7 mouse cellular contexts compared by ENCODE assay signal in genomic region chr1:161250031-161250603, GRCm38 (mm10). TPM values are rescaled to one million over a fixed set of nuclear protein-coding genes. Genes with fewer than 3 reads are reported as not detected.
DNase-seq lines count a peak whose midpoint lies in the region; TF ChIP-seq lines count a peak whose summit lies in the region.

No protein-coding gene starts in this region.

- H3K9ac ChIP-seq in ES-E14 (ENCODE audit: insufficient read depth, low read depth, low read length, poor library complexity, severe bottlenecking) = peak overlapping the region; percentile 94

- TF ChIP-seq CTCF in embryonic fibroblast, embryonic 13.5 days (IDR thresholded peaks at IDR 0.05; ENCODE audit: borderline replicate concordance, insufficient read depth, low read length) = no peak

- intact Hi-C loops in heart, postnatal 14 days (cut with DNase I) = loop anchor here (10.0 kb wide), 1 partner anchor 115 kb away; the partner anchor contains the start of gene Klhl20

- H3K4me3 ChIP-seq in ES-E14 (ENCODE audit: insufficient read depth in 1 of 2, low read depth in 1 of 2, low read length in 2 of 2, poor library complexity in 1 of 2, severe bottlenecking in 1 of 2) = peak overlapping the region; percentile 69 to 74
- H3K4me3 ChIP-seq in embryonic fibroblast, embryonic 13.5 days (ENCODE audit: insufficient read depth, low read length) = peak overlapping the region; percentile 90

- H3K4me1 ChIP-seq in ES-E14 (ENCODE audit: control insufficient read depth in 2 of 2, insufficient read depth in 2 of 2, low read length in 2 of 2, poor library complexity in 1 of 2) = peaks cover 0 to 23% of the 10 kb centered on the region in 2 experiments; a peak in 2 of 4 replicates
- H3K4me1 ChIP-seq in embryonic fibroblast, embryonic 13.5 days (ENCODE audit: control insufficient read depth, insufficient read depth, low read length) = peaks cover 11% of the 10 kb centered on the region

- no peaks in the 10 kb centered on the region for H3K9me3 ChIP-seq in ES-E14 (ENCODE audit: control insufficient read depth, insufficient read depth, low read depth, low read length)

- 0 out of 2 replicates have a peak overlapping the region, but pooled peaks have one; percentile 65 for H3K27ac ChIP-seq in ES-E14 (ENCODE audit: insufficient read depth, low read depth, low read length, poor library complexity, severe bottlenecking)
- peak overlapping the region; percentile 70 for H3K27ac ChIP-seq in embryonic fibroblast, embryonic 13.5 days (ENCODE audit: insufficient read depth, low read length)

- H3K36me3 ChIP-seq in ES-E14 (ENCODE audit: control insufficient read depth, insufficient read depth, low read length, poor library complexity, severe bottlenecking) = peaks cover 6% of the 10 kb centered on the region

- no peak for DNase-seq in ES-E14 (ENCODE audit: low read depth, low spot score)
- DNase-seq in adrenal gland, postnatal 36 days = peak; percentile 75 to 77
- peak; percentile 19 to 54 for DNase-seq in heart, postnatal 14 days
- DNase-seq in layer of hippocampus, adult 9-11 months = peak; percentile 34
- peak; percentile 77 for DNase-seq in lung, postnatal 10 days
- peak; percentile 46 to 54 for DNase-seq in right cerebral cortex, adult 2 months (ENCODE audit: low spot score in 2 of 2)

- peak; percentile 22; the same call in 1 of the 2 replicates for TF ChIP-seq POLR2A in embryonic fibroblast, embryonic 13.5 days (IDR thresholded peaks at IDR 0.05; ENCODE audit: low read depth, low read length)

- in situ Hi-C loops in ES-E14 (cut with MboI; ENCODE audit: low sequenced_read_pairs in 2 of 2, unreplicated experiment in 2 of 2) = no loop called here

TF ChIP-seq in ES-E14, 5 proteins besides CTCF, POLR2A, EP300 and RAD21:
- TF ChIP-seq CHD2 (IDR thresholded peaks at IDR 0.05; ENCODE audit: low read depth, low read length) = no peak
- TF ChIP-seq ZC3H11A (IDR thresholded peaks at IDR 0.05; ENCODE audit: borderline replicate concordance, low read depth, low read length) = no peak
- TF ChIP-seq ZNF384 (IDR thresholded peaks at IDR 0.05; ENCODE audit: low read depth, low read length) = no peak
- no peak for TF ChIP-seq HCFC1 (IDR thresholded peaks at IDR 0.05; ENCODE audit: borderline replicate concordance, insufficient read depth, low read length)
- TF ChIP-seq MAFK (IDR thresholded peaks at IDR 0.05; ENCODE audit: insufficient read depth, low read depth, low read length) = no peak
TF ChIP-seq in ES-E14: peak in this region for 0.

RNA-seq across cellular contexts. Expression of gene Prdx6, which starts 0.9 kb away (rescaled TPM):
- 268 and 390 TPM in 2 replicates for total RNA-seq in ES-E14 (2012; rRNA removed)
- total RNA-seq in adrenal gland, postnatal 36 days (2021) = 100 to 1,000 TPM; 279 to 620 TPM
- polyA plus RNA-seq in embryonic fibroblast, embryonic 13.5 days (2011; ENCODE audit: insufficient read length, low read depth, missing spikeins) = 160 and 203 TPM in 2 replicates
- total RNA-seq in heart, postnatal 14 days (2021) = 100 to 1,000 TPM; 208 to 228 TPM
